Mouse (Mus musculus) embryonic fibroblast, embryonic 13.5 days (primary cell): ENCODE measurements around the gene Gpr183.

Source experiments
- CTCF ChIP-seq: IDR thresholded peaks from 2 replicates; pipeline ENCODE4 v1.5.1; 2011; ENCODE audit warnings: mild to moderate bottlenecking, control low read depth, low read length, moderate library complexity, borderline replicate concordance; ENCODE audit not compliant: insufficient read depth
- POLR2A ChIP-seq: IDR thresholded peaks from 2 replicates; pipeline ENCODE4 v1.6.1; 2011; ENCODE audit warnings: low read depth, mild to moderate bottlenecking, control low read depth, low read length, moderate library complexity

- TF ChIP-seq CTCF (no peak), POLR2A (no peak)
Observed at GRCm38 (mm10) chr14:121912501-121912900, 52.5 kb downstream of the Gpr183 start.
